Mouse (Mus musculus): ENCODE data around the gene Zgrf1.

Zgrf1 gene

GRCm38 (mm10) chr3:127552973-127553719, at the start of gene Zgrf1, which contains the start of gene Larp7:
Gene Zgrf1 (plus strand): TSS chr3:127553489.
Gene Larp7 (minus strand): TSS chr3:127553349.
- peak; percentile 99 for DNase-seq

- no peak for DNase-seq
These were observed 45.2 kb upstream of the Zgrf1 start for GRCm38 (mm10) chr3:127507878-127508783.

- no peak for DNase-seq
These were observed 41.2 kb upstream of the Zgrf1 start for GRCm38 (mm10) chr3:127511786-127512746.

- DNase-seq: no peak
These were observed 40.4 kb upstream of the Zgrf1 start for GRCm38 (mm10) chr3:127512794-127513335.

DNA sequence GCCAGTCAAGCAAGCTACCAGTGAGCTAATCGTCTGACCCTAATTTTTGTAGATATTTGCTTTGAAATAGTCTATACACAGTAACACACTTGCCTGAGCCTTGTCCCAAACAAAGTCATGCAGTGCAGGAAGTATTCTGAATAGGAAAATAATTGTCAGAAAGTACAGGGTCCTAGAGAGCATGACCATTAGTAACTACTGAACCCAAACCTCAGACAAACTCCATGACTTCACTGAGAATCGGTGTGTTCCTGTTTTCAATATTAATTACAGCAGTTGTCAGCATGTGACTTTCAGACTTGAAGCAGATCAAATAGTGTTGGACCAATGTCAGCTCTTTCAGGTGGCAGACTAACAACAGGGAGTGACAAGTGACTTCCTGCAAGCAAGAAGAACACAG, 39.6 kb upstream of the Zgrf1 start:
- DNase-seq: no peak

- DNase-seq: no peak
These were observed 38.0 kb upstream of the Zgrf1 start for GRCm38 (mm10) chr3:127515251-127515650.

GRCm38 (mm10) chr3:127520300-127520699, 33.0 kb upstream of the Zgrf1 start:
- no peak for DNase-seq

DNA sequence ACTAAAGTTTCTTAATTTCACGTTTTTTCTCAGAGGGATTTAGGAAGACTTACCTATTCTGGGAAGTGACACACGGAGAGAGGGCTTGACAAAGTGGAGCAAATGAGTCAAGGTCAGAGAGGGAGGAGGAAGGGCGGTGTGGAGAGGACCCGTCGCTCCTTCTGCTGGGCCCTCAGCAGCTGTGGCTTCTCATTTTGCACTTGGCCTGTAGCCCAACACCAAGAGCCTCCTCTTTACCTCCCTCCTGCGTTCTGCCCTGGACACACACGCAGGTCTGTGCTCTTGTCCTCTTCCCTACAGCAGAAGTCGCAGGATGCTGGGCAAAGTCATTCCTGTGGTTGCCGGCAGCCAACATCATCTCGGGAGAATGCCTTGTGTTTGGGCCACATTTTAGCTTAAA, 32.1 kb upstream of the Zgrf1 start:
- DNase-seq: peak; percentile 7 to 43

GRCm38 (mm10) chr3:127525188-127525819, 28.0 kb upstream of the Zgrf1 start:
- DNase-seq: no peak

GRCm38 (mm10) chr3:127527465-127528034, 25.7 kb upstream of the Zgrf1 start:
- no peak for DNase-seq

DNA sequence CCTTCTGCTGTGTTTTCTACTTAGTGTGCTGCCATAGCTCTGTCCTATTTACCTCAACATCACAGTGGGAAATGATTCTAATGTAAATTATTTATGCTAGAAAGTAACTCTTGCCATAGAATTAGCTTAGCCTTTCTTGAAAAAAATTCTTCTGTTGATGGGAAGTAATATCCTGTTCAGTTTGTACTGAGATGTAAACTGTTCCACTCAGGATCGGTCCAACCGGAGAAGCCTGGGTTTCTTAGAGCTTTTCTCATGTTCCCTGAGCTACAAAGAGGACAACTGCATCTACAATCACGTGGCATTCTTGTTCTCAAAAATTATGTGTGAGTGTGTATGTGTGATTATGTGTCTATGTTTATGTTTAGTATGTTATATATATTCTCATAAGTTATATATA, 24.1 kb upstream of the Zgrf1 start:
- no peak for DNase-seq

- no peak for DNase-seq
These were observed 23.5 kb upstream of the Zgrf1 start for GRCm38 (mm10) chr3:127529824-127530223.

DNA sequence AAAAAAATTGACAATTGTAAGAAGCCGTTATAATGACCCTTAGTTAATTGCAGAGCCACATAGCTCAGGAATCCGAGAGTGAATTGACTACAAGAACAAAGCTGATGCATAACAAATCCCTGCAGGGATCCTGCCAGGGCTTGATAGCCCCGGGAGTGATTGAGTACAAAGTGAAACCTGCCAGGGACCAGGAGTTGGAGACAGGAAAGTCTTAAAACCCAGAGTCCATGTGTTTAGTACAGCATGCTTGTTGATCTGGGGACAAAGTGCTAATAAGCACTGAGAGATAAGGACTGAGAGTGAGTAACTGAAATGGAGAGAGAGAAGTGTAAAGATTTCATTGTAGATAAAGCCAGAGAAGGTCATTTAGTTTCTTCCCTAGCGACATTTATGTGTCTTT, 23.0 kb upstream of the Zgrf1 start:
- no peak for DNase-seq

GRCm38 (mm10) chr3:127539193-127539592, 14.1 kb upstream of the Zgrf1 start:
- no peak for DNase-seq

DNA sequence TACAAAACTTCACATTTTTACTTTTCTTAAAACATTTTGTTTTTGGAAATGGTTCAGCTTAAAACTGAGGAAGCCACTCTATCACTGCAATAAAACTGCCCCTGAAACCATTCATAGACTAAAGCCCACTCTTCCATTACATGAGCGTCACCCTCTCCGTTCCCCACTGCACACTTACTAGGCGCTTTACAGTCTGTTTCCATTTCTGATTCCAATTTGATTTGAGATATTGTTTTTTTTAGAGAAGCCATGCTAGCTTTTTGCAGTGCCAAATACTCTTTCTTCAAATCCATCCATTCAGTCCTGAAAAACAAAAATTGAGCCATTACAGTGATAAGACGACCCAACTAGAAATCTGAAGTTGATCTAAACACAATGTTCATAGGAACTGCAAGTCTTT, 9.3 kb upstream of the Zgrf1 start:
- no peak for DNase-seq

GRCm38 (mm10) chr3:127544610-127545121, 8.6 kb upstream of the Zgrf1 start:
- DNase-seq: no peak

DNA sequence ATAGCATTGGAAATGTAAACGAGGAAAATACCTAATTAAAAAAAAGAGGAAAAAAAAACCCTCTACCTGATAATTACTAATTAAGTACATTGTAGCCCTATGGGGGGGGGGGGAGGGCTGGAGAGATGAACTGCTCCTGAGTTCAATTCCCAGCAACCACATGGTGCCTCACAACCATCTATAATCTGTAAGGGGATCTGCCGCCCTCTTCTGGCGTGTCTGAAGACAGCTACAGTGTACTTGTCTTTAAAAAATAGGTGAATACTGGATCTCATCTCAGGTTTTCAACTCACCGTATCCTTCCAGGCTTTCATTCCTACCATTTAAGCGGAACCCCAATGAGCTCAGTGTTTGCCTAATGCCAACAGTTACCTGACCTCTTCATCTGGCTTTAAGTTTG, 5.4 kb upstream of the Zgrf1 start:
- peak in 1 of 2 experiments; percentile 26 for DNase-seq

- DNase-seq: peak in 1 of 2 experiments; percentile 10
These were observed 786 bp upstream of the Zgrf1 start for GRCm38 (mm10) chr3:127552434-127552972.

GRCm38 (mm10) chr3:127553720-127554043, 393 bp downstream of the Zgrf1 start:
- no peak for DNase-seq

GRCm38 (mm10) chr3:127554723-127555122, 1.4 kb downstream of the Zgrf1 start:
- no peak for DNase-seq

- DNase-seq: no peak
These were observed 4.9 kb downstream of the Zgrf1 start for GRCm38 (mm10) chr3:127558201-127558600.
